Mouse (Mus musculus): ENCODE measurements around the gene Dgki. TPM values are rescaled to one million over a fixed set of nuclear protein-coding genes. Genes with fewer than 3 reads are reported as not detected.

Gene Dgki
- total RNA-seq, 2 experiments from 2014 or later: 0.20 to 0.29 TPM

DNA sequence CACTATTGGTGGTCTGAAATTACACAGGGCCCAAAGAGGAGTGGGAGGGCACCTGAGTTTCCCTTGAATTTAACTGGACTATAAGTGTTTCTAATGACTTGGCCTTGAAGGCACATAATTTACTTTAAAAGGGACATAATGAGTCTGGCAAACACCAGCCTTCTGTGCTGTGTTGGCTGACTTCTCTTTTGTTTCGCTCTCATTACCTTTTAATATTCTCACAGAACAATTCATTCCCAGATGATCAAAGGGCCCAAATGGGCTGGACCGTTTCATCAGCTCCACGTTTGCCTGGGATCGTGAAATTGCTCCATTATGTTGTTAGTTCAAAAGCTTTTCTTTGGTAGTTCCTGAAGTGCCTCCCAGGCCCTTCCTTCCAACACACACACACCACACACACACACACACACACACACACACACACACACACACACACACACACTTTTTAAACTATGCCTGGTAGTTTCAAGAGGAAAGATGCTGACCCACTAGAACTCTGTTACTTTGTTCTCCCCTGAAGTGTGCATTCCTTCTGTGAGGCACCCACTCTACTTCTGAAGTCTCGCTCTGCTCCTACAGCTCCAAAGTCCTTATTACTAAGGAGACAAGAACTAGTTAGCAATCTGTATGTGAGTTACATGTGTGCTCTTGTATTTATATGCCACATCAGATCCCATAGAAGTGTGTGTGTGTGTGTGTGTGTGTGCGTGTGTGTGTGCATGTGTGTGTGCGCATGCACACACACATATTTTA is 491.5 kb downstream of the Dgki start:
- intact Hi-C loops (cut with DNase I): no loop called here
- DNase-seq (ENCODE audit: low spot score): no peak

DNA sequence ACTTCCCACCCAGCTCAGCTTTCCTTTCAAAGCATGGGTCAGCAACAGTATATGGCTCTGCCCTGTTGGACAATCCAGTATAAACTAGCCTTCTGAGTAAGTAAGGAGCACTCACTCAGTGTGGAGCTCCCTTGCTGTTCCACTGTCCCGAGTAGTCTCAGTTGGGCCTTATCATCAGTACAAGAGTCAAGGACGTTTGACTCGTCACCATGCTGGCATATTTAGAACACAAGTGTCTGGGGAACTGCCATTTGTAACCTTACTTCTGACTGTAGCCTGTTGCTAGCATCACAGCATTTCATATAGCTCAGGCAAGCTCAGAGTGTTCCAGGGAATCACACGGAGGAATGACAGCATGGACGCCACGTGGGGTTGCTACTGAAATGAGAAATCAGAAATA is 493.1 kb downstream of the Dgki start:
- no peak for DNase-seq (ENCODE audit: low spot score)

DNA sequence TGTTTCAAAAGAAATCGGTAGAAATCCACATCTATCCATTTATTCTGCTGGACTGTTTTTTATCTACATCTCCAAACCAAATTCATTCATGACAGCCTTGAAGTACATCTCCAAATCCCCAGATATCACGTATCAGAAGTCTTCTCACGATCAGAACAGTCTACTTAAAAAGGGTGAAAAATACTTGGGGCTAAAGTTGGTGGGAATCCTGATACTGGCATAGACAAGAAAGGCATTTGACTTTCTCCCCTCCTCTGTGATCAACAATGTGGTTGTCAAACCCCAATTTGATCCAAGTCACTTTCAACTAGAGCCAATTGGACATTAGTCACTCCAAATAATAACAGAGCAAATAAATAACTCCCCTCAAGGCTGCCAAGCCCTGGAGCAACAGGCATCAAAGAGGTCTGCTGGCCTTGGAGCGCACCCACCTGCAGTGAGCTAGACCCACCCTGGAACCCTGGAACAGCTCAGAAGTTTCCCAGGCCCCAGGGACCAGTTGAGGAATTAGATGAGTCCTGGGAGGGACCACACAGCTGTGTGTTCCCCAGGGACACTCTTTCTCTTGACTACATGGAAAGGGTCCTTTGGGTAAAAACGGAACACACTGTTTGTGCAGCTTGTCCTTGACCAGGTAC is 499.6 kb downstream of the Dgki start:
- DNase-seq (ENCODE audit: low spot score): no peak
- intact Hi-C loops (cut with DNase I): no loop called here

More for the DNA sequence above, 493.1 kb downstream of the Dgki start:
- intact Hi-C loops (cut with DNase I): no loop called here

DNA sequence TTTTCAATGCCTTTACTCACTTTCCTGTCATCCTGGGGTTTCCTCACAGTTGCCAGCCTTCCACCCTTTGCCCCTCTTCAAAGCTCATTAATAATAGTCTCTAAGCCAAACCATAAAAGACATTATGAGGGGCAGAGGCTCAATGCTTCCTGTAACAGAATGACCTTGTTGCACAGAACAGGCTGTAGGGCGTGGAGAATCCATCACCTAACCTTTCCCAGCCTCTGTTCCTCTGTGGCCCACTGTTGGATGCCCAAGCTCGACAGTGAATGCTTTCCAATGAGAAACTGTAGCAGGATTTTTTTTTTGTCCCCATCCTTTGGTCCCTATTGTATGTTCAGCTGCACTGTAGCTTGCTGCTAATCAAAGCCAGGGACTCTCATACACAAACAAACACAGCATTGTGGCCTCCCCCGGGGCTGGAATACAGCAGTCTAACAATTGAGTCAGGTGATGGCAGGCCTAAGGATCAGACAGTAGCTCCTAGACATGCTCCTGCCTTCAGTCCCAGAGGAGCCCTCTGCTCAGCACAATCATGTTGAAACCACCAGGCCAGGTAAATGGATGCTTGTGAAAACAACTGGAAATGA is 502.8 kb downstream of the Dgki start:
- no peak for DNase-seq (ENCODE audit: low spot score)
- intact Hi-C loops (cut with DNase I): no loop called here

Other genes starting within 250 kb of the Dgki start
- gene Creb3l2, start 142.0 kb upstream of the Dgki start, total RNA-seq (2021): 10 to 100 TPM; 23.9 to 28.5 TPM
- gene Akr1d1, start 230.0 kb upstream of the Dgki start, total RNA-seq (2021): not detected